Mouse (Mus musculus) megakaryocyte progenitor cell, adult 5-6 weeks (primary cell): ENCODE results near the gene Odf3l1. TPM values are rescaled to one million over a fixed set of nuclear protein-coding genes. Genes with fewer than 3 reads are reported as not detected.
A peak's percentile ranks its signal among the peaks of the same experiment; 100 is the strongest.

Experiments
- ATAC-seq: replicated peaks from 2 replicates; pipeline ENCODE4 v1.8.0; 2016; ENCODE audit warnings: mild to moderate bottlenecking, moderate TSS enrichment, inconsistent platforms; ENCODE audit not compliant: poor library complexity
- total RNA-seq, 2 experiments: library from RNA; stranded (forward) in 1 of 2; stranded (reverse) in 1 of 2; fragments of 157-497, 149-512 nt in 1 of 2; fragments of 200-1000 nt in 1 of 2; gene quantifications; 2 replicates each; pipeline versions ENCODE4 v1.2.3 to v1.2.4; 2015 to 2017

The Odf3l1 gene
- total RNA-seq, 2 experiments from 2014 or later: not detected

GRCm38 (mm10) chr9:56850128-56850904, 14.2 kb downstream of the Odf3l1 start:
- ATAC-seq: no peak

GRCm38 (mm10) chr9:56847523-56847922, 17.0 kb downstream of the Odf3l1 start:
- peak; percentile 85 for ATAC-seq

GRCm38 (mm10) chr9:56844644-56845043, 19.8 kb downstream of the Odf3l1 start:
- ATAC-seq: no peak

GRCm38 (mm10) chr9:56843679-56844188, 20.7 kb downstream of the Odf3l1 start:
- peak; percentile 72 for ATAC-seq

- no peak for ATAC-seq
These were observed 22.2 kb downstream of the Odf3l1 start for GRCm38 (mm10) chr9:56842303-56842719.

GRCm38 (mm10) chr9:56841864-56842263, 22.6 kb downstream of the Odf3l1 start:
- ATAC-seq: no peak

- ATAC-seq: no peak
These were observed 23.8 kb downstream of the Odf3l1 start for GRCm38 (mm10) chr9:56840721-56841120.

- ATAC-seq: no peak
These were observed 29.3 kb downstream of the Odf3l1 start for GRCm38 (mm10) chr9:56835152-56835551.

- no peak for ATAC-seq
These were observed 31.6 kb downstream of the Odf3l1 start for GRCm38 (mm10) chr9:56832900-56833299.

- ATAC-seq: no peak
These were observed 32.6 kb downstream of the Odf3l1 start for GRCm38 (mm10) chr9:56831904-56832303.

GRCm38 (mm10) chr9:56830162-56830561, 34.3 kb downstream of the Odf3l1 start:
- no peak for ATAC-seq

- no peak for ATAC-seq
These were observed 35.6 kb downstream of the Odf3l1 start for GRCm38 (mm10) chr9:56828841-56829240.

- no peak for ATAC-seq
These were observed 36.3 kb downstream of the Odf3l1 start for GRCm38 (mm10) chr9:56828146-56828545.

- no peak for ATAC-seq
These were observed 38.8 kb downstream of the Odf3l1 start for GRCm38 (mm10) chr9:56825476-56826213.

- no peak for ATAC-seq
These were observed 39.6 kb downstream of the Odf3l1 start for GRCm38 (mm10) chr9:56824900-56825299.

- ATAC-seq: no peak
These were observed 53.6 kb downstream of the Odf3l1 start for GRCm38 (mm10) chr9:56810916-56811315.

GRCm38 (mm10) chr9:56807990-56808389, 56.5 kb downstream of the Odf3l1 start:
- no peak for ATAC-seq

GRCm38 (mm10) chr9:56803146-56803545, 61.3 kb downstream of the Odf3l1 start:
- ATAC-seq: no peak
